Mouse (Mus musculus) intestine, embryonic 16.5 days (tissue): Measurements from ENCODE around the gene Banp. TPM values are rescaled to one million over a fixed set of nuclear protein-coding genes. Genes with fewer than 3 reads are reported as not detected.

ENCODE experiments used
- ATAC-seq: fragments of 200-750 bp; cut with Nextera tagmentation; 2 replicates; pipeline ENCODE4 v1.8.0; 2017; ENCODE audit warnings: moderate TSS enrichment, moderate library complexity
- H3K27ac ChIP-seq: fragments of 300-500 bp; sonication (generic); 2 replicates; pipeline ENCODE4 v1.5.1; 2014; ENCODE audit warnings: mild to moderate bottlenecking, low read length
- H3K27me3 ChIP-seq: fragments of 300-500 bp; sonication (generic); replicated peaks from 2 replicates; pipeline ENCODE4 v1.6.1; 2014; ENCODE audit warnings: low read length, control low read depth, mixed read lengths; ENCODE audit not compliant: control insufficient read depth, insufficient read depth
- H3K36me3 ChIP-seq: fragments of 300-500 bp; sonication (generic); 2 replicates; pipeline ENCODE4 v1.6.1; 2014; ENCODE audit warnings: low read length, control low read depth; ENCODE audit not compliant: control insufficient read depth, insufficient read depth
- H3K4me1 ChIP-seq: fragments of 300-500 bp; sonication (generic); 2 replicates; pipeline ENCODE4 v1.6.1; 2014; ENCODE audit warnings: low read length, control low read depth, mixed read lengths; ENCODE audit not compliant: control insufficient read depth, insufficient read depth
- H3K4me2 ChIP-seq: fragments of 300-500 bp; sonication (generic); 2 replicates; pipeline ENCODE4 v1.6.1; 2014; ENCODE audit warnings: low read depth, low read length, control low read depth
- H3K4me3 ChIP-seq: fragments of 300-500 bp; sonication (generic); 2 replicates; pipeline ENCODE4 v1.5.1; 2014; ENCODE audit warnings: mild to moderate bottlenecking, low read length
- H3K9ac ChIP-seq: fragments of 300-500 bp; sonication (generic); 2 replicates; pipeline ENCODE4 v1.6.1; 2014; ENCODE audit warnings: low read depth, low read length
- H3K9me3 ChIP-seq: fragments of 300-500 bp; sonication (generic); 2 replicates; pipeline ENCODE4 v1.6.1; 2016; ENCODE audit warnings: low read length, control low read depth; ENCODE audit not compliant: control insufficient read depth
- WGBS: fragments of 180-500 bp; shearing (Covaris S2); extraction: QIAGEN DNeasy Blood & Tissue Kit; methylation state at CpG from one replicate; pipeline ENCODE4 v1.1.7; 2014; 5-methylcytosine and 5-hydroxymethylcytosine counted together
- polyA plus RNA-seq: library from polyadenylated mRNA; unstranded; fragments of >200 nt; fragmentation: Nextera tagmentation; extraction: Ambion mirVana; gene quantifications from 2 replicates; pipeline ENCODE4 v1.2.1, GENCODE M21; 2015

Banp gene
- polyA plus RNA-seq, 1 experiment from 2014 or later = 36.6 TPM

GRCm38 (mm10) chr8:122001339-122002115 lies 52.0 kb downstream of the Banp start:
- Histone ChIP-seq H3K36me3 (peaks cover 13% of the 10 kb centered on the region), H3K27me3 (no peaks in the 10 kb centered on the region), H3K4me3 (no peak overlapping the region), H3K4me2 (no peak overlapping the region), H3K4me1 (no peaks in the 10 kb centered on the region), H3K9ac (no peak overlapping the region), H3K9me3 (no peaks in the 10 kb centered on the region), H3K27ac (no peak overlapping the region)
- 92% methylated on average over 15 of the region's 15 CpGs for WGBS
- no peak for ATAC-seq

GRCm38 (mm10) chr8:122003646-122004045 lies 54.1 kb downstream of the Banp start:
- ATAC-seq = no peak

GRCm38 (mm10) chr8:122004131-122004530 lies 54.6 kb downstream of the Banp start:
- H3K9me3 ChIP-seq = no peaks in the 10 kb centered on the region
- H3K9ac ChIP-seq = no peak overlapping the region
- WGBS = 79% methylated on average over 5 of the region's 5 CpGs
- H3K27ac ChIP-seq = no peak overlapping the region
- H3K36me3 ChIP-seq = peaks cover 14% of the 10 kb centered on the region
- no peak overlapping the region for H3K4me3 ChIP-seq
- no peak for ATAC-seq
- H3K27me3 ChIP-seq = no peaks in the 10 kb centered on the region
- H3K4me2 ChIP-seq = no peak overlapping the region
- H3K4me1 ChIP-seq = no peaks in the 10 kb centered on the region

More at GRCm38 (mm10) chr8:122003646-122004045, 54.1 kb downstream of the Banp start:
- 75% methylated on average over 8 of the region's 8 CpGs for WGBS
- Histone ChIP-seq H3K9me3 (no peaks in the 10 kb centered on the region), H3K27me3 (no peaks in the 10 kb centered on the region), H3K36me3 (peaks cover 18% of the 10 kb centered on the region), H3K4me3 (no peak overlapping the region), H3K27ac (no peak overlapping the region), H3K4me1 (no peaks in the 10 kb centered on the region), H3K9ac (no peak overlapping the region), H3K4me2 (no peak overlapping the region)

GRCm38 (mm10) chr8:122005422-122006204 lies 56.1 kb downstream of the Banp start:
- H3K4me1 ChIP-seq = no peaks in the 10 kb centered on the region
- H3K4me3 ChIP-seq = no peak overlapping the region
- no peak for ATAC-seq
- H3K27ac ChIP-seq = no peak overlapping the region
- WGBS = 90% methylated on average over 25 of the region's 25 CpGs
- no peak overlapping the region for H3K9ac ChIP-seq
- no peak overlapping the region for H3K4me2 ChIP-seq
- peaks cover 11% of the 10 kb centered on the region; the same call in 1 of the 2 replicates for H3K36me3 ChIP-seq
- no peaks in the 10 kb centered on the region for H3K9me3 ChIP-seq
- H3K27me3 ChIP-seq = no peaks in the 10 kb centered on the region

- 81% methylated on average over 13 of the region's 13 CpGs for WGBS
Observed at GRCm38 (mm10) chr8:122006688-122007484, 57.3 kb downstream of the Banp start.

GRCm38 (mm10) chr8:122008395-122008794 lies 58.8 kb downstream of the Banp start:
- Histone ChIP-seq H3K27me3 (no peaks in the 10 kb centered on the region), H3K36me3 (peaks cover 11% of the 10 kb centered on the region; the same call in 1 of the 2 replicates), H3K4me1 (no peaks in the 10 kb centered on the region), H3K9ac (no peak overlapping the region), H3K4me2 (no peak overlapping the region), H3K9me3 (no peaks in the 10 kb centered on the region), H3K4me3 (no peak overlapping the region), H3K27ac (no peak overlapping the region)
- 90% methylated on average over 5 of the region's 5 CpGs for WGBS
- ATAC-seq = no peak

More at GRCm38 (mm10) chr8:122006688-122007484, 57.3 kb downstream of the Banp start:
- Histone ChIP-seq H3K27me3 (no peaks in the 10 kb centered on the region), H3K9ac (no peak overlapping the region), H3K36me3 (peaks cover 11% of the 10 kb centered on the region; the same call in 1 of the 2 replicates), H3K4me3 (no peak overlapping the region), H3K9me3 (no peaks in the 10 kb centered on the region), H3K4me2 (no peak overlapping the region), H3K27ac (no peak overlapping the region), H3K4me1 (no peaks in the 10 kb centered on the region)
- no peak for ATAC-seq

- no peaks in the 10 kb centered on the region for H3K9me3 ChIP-seq
- peaks cover 10% of the 10 kb centered on the region; the same call in 1 of the 2 replicates for H3K36me3 ChIP-seq
- H3K27ac ChIP-seq = no peak overlapping the region
- H3K9ac ChIP-seq = no peak overlapping the region
- H3K4me3 ChIP-seq = no peak overlapping the region
- H3K4me1 ChIP-seq = no peaks in the 10 kb centered on the region
- H3K4me2 ChIP-seq = no peak overlapping the region
- ATAC-seq = no peak
- no peaks in the 10 kb centered on the region for H3K27me3 ChIP-seq
- 79% methylated on average over 5 of the region's 5 CpGs for WGBS
Observed at GRCm38 (mm10) chr8:122010638-122011037, 61.1 kb downstream of the Banp start.

- H3K4me3 ChIP-seq = no peak overlapping the region
- no peak for ATAC-seq
- H3K36me3 ChIP-seq = peaks cover 8% of the 10 kb centered on the region; the same call in 1 of the 2 replicates
- no peaks in the 10 kb centered on the region for H3K4me1 ChIP-seq
- H3K4me2 ChIP-seq = no peak overlapping the region
- WGBS = 56% methylated on average over 7 of the region's 7 CpGs
- H3K9ac ChIP-seq = no peak overlapping the region
- no peak overlapping the region for H3K27ac ChIP-seq
- H3K27me3 ChIP-seq = no peaks in the 10 kb centered on the region
- H3K9me3 ChIP-seq = no peaks in the 10 kb centered on the region
Observed at GRCm38 (mm10) chr8:122011066-122011588, 61.6 kb downstream of the Banp start.

GRCm38 (mm10) chr8:122014606-122015005 lies 65.1 kb downstream of the Banp start:
- no peaks in the 10 kb centered on the region for H3K27me3 ChIP-seq
- no peak for ATAC-seq
- no peak overlapping the region for H3K4me3 ChIP-seq
- H3K9ac ChIP-seq = no peak overlapping the region
- no peaks in the 10 kb centered on the region for H3K36me3 ChIP-seq
- H3K27ac ChIP-seq = no peak overlapping the region
- WGBS = 63% methylated on average over 3 of the region's 3 CpGs
- no peaks in the 10 kb centered on the region for H3K4me1 ChIP-seq
- no peaks in the 10 kb centered on the region for H3K9me3 ChIP-seq
- H3K4me2 ChIP-seq = no peak overlapping the region
